Mouse (Mus musculus): ENCODE measurements at regions not wholly inside any gene's neighbourhood (a gene's known extent, or its start where the extent isn't known, plus 50 kb on each side); places are given as distances from the start of the nearest gene placed in this dataset.

DNA sequence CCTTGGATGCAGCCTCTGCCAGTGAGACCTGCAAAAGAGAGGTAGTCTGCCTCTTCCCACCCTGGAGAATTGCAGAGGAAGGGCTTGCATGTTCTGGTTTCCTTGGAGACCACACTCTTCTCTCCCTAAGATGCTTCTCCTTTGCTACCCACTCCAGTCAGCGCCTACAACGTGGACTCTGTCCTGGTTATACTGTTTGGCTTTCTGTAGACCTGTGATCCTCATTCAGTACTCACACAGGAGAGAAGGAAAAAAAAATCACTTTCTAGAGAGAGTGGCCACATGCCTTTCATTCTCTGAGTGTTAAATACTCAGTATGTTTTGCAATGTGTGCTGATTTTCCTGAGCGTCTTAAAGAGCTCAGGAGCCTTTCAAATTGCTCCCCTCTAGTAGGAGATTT, 372.0 kb upstream of the Tenm4 start:
- DNase-seq = no peak
- intact Hi-C loops (cut with DNase I; ENCODE audit: low total_unique reads) = no loop called here

DNA sequence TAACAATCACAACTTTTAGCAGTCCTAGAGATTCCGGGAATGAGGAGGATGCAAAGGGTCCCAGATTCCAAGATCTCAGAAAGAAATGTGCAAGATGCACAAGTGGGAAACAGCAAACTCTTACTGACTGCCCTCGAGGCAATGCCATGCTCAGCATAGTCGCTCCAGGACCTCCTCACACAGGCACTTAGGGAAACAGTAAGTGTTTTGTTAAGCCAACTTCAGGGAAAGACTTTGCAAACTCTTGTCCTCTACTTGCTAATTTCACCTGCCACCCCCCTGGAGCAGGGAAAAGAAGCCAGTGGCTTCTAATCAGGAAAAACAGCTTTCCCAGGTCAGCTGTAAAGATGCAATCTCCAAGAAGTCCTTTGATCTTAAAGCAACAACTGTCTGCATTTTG, 361.4 kb upstream of the Tenm4 start:
- DNase-seq = no peak
- intact Hi-C loops (cut with DNase I; ENCODE audit: low total_unique reads) = no loop called here

DNA sequence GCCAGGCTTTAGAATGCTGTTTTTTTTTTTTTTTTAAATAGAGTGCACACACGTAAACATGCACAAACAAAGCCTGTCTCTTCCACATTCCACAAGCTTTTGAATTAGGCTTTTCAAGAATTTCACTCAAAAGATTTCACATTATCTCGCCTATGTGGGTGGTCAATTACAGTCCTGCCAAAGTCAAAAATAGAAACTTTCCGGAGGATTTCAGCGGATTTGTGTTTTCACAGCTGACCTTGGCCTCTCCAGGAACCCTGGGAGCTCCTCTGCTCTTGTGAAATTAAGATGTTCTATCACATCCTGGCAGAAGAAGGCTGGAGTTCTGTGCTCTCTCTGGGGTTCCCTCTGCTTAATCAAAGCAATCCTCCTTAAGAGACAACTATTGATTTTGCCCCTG, 360.9 kb upstream of the Tenm4 start:
- intact Hi-C loops (cut with DNase I; ENCODE audit: low total_unique reads) = no loop called here
- DNase-seq = no peak

DNA sequence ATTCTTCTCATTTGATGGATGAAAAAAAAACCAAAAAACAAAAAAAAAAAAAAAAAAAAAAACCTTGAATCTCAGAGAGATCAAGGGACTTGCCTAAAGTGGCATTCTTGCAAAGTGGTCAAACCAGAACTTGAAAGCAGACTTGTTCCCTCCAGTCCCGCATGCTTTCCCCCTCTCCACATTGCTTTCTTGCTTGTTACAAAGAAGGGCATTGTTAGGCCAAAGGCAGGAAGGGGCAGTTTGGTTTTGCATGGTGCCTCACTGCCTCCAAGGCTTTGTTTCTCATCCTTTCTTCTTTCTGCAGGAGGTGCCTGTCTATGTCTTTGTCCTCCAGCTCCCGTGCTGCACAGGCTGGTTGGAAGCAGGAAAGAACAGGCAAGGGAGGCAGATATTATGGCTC, 356.2 kb upstream of the Tenm4 start:
- intact Hi-C loops (cut with DNase I; ENCODE audit: low total_unique reads) = no loop called here
- no peak for DNase-seq

DNA sequence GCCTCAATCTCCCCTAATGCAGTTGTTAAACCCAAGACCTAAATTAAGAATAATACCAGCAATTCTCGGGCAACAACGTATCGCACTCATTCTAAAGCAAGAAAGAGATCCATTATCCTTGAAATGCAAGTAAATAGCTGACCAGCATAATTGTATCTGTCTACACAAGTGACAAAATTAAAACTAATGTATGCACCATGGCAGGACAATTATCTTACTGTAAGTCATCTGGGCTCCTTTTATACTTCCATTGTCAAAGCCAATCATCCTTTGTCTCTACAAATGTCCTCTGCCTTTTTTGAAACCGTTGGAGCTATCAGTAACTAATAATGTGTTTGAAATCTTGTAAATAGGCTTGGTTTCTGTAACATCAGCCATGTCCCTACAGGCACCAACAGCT, 347.5 kb upstream of the Tenm4 start:
- intact Hi-C loops (cut with DNase I; ENCODE audit: low total_unique reads) = no loop called here
- no peak for DNase-seq

DNA sequence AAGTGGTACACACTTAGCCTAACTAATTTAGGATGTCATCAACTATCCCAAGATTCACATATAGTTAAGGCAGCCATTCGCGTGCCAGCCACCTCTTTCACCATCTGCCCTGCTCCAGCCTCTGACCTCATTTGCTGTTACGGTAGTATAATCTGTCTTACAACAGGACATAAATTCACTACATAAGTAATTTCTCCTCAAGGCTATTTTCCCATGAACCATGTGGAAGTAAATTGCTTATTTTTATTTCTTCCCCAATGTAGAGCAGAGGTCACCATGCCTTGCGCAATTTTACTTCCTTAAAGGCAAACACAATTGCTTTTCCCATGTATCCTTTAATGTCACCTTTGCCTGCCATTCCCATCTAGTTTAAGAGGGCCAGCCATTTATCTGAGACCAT, 341.2 kb upstream of the Tenm4 start:
- intact Hi-C loops (cut with DNase I; ENCODE audit: low total_unique reads) = no loop called here
- no peak for DNase-seq

DNA sequence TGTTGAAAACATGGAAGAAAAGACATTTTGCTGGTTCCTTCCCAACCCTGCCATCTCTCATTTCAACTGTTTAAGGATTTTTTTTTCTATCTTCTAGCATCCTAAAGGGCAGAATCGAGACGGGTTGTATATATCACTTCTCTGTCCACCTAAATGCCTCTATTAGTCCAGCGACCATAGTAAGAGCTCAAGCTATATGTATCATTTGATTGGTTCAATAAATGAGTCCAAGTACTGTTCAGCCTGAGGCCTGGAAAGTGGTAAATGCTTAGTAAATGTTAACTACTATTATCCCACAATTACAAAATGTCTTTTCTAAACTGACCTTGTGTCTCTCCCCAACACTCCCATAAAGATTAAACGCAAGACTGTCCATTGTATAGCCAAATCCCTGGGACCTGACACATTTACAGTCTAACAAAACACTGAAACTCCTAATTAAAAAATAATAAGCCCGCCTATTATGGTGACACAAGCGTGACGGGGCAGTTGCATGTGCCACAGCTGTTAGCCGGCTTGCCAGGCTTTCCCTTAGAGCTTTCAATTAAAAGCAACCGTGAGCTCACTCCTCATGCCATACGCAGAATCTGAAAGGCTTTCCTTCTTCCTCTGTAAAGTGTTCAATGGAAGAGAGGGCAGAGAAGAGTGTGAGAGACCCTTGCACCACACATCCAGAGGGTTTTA, 336.7 kb upstream of the Tenm4 start:
- intact Hi-C loops (cut with DNase I; ENCODE audit: low total_unique reads) = no loop called here
- DNase-seq = no peak

DNA sequence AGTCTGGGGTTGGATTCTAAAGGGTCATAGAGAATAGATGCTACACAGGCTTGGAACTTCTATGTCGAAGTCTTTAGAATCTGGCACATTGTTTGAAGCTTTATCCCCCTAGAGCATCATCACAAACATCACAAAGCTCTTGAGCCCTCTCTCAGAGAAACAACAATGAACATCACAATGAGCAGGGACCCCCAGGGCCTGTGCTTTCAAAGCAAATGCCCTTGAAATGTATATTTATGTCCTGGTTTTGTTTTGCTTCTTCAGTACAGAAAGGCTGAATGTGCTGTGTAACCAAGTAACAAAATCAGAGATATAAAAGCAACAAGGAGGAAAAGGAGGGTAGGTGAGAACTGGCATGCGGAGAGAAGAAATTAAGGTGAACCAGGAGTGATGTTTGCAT, 330.6 kb upstream of the Tenm4 start:
- intact Hi-C loops (cut with DNase I; ENCODE audit: low total_unique reads) = no loop called here
- no peak for DNase-seq

DNA sequence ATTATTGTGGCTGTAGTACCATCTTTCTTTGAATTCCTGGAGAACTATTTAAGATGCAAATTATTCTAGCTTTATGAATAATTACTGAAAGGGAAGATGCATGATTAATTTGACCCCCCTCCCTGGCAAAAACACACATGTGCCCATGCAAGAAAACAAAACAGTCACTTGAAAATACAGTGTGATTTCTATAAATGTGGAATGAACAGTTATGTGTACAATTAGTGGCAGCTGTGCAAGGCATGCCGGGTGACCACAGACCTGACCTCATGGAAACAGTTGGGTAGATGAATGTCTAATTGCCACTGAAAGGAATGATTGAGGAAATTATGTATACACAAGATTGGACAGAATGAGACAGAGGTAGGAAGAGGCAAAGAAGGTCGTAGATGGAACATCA, 321.2 kb upstream of the Tenm4 start:
- intact Hi-C loops (cut with DNase I; ENCODE audit: low total_unique reads) = no loop called here
- DNase-seq = no peak

DNA sequence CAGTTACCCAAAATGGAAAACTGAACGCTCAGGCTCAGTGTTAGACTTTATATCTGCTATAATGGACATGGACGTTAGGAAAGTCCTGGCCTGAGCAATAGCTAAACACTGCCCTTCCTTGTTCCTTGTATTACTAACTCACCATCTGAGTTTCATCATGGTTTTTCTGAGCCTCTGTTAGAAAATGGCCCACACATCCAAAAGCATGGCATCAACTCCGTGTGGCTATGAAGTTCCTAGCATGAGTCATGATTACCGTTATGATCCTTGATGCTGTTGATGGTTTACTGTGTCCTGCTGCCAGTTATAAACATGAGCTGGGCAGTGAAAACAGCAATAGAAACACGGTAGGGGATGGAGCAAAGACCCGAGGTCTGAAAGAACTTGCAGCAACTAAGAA, 318.4 kb upstream of the Tenm4 start:
- intact Hi-C loops (cut with DNase I; ENCODE audit: low total_unique reads) = no loop called here
- DNase-seq = no peak

DNA sequence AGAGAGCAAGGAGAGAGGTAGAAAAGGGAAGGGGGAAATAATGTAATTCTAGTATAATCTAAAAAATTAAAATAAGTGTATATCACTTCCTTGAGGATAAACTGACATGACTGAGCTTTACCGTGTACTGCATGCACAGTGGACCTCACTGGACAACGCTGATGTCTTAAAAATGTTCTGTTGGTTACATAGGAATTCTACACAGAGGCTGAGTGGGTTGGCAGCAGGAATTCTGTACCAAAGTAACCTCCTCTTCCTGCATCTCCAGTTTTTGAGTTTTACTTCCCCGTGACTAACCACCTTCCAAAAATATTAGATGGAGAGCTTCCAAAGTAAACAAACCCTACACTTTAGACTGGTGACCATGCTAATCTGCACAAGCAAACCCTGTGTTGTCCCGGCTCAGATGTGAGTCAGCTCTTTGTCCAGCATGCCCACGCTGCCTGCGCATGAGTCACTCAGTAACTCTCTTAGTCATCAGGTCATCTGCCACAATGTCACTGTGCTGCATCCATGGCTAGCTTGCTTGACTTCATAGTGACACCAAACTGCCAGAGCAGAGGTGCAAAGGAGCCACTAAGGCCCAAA, 317.7 kb upstream of the Tenm4 start:
- intact Hi-C loops (cut with DNase I; ENCODE audit: low total_unique reads) = no loop called here
- DNase-seq = peak; percentile 3

DNA sequence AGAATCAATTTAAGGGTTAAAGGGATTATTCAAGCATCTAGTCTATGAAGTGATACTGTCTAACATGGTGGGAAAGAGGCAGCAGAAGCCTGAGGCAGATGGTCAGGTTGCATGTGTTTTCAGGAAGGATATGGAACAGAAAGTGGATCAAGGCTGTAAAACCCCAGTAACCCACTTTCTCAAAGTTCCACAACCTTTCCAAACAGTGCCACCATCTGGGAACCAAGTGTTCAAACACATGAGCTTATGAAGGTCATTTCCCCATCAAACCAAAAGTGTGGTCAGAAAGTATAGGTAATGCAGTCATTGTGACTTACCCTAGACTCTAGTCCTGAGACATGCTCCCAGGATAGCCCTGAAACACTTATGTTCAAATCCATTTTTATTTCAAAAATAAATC, 312.8 kb upstream of the Tenm4 start:
- DNase-seq = no peak
- intact Hi-C loops (cut with DNase I; ENCODE audit: low total_unique reads) = no loop called here

DNA sequence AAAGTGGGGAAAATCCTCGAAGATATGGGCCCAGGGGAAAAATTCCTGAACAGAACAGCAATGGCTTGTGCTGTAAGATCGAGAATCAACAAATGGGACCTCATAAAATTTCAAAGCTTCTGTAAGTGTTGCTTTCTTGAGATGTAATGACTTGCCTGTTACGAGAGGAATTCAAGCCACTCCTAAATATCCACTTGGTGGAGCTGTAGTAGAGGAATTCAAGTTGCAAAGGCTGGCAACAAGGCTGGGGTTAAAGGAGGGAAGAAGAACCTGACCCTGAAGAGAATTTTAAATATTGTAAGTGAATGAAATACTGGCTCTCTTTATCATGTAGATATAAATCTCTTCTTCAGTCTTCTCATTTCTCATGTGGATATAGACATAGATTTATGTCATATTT, 306.8 kb upstream of the Tenm4 start:
- DNase-seq = no peak
- intact Hi-C loops (cut with DNase I; ENCODE audit: low total_unique reads) = no loop called here

DNA sequence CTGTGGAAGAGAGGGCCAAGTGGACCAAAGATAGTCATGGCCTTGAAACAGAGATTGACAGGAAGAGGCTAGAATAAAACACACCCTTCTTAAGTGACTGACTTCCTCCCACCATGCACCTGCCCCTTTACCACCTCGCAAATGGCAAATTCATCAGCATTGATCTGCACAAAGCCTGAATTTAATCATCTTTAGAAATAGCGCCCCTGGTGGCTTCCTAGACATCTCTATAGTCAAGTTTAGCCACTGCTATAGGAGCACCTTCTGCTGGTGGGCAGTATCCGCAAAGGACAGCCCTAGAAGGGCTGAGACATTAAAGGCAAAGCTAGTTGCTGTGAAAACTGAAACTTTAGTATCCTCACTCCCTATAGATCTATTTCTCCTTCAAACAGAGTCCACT, 305.8 kb upstream of the Tenm4 start:
- intact Hi-C loops (cut with DNase I; ENCODE audit: low total_unique reads) = no loop called here
- DNase-seq = no peak

DNA sequence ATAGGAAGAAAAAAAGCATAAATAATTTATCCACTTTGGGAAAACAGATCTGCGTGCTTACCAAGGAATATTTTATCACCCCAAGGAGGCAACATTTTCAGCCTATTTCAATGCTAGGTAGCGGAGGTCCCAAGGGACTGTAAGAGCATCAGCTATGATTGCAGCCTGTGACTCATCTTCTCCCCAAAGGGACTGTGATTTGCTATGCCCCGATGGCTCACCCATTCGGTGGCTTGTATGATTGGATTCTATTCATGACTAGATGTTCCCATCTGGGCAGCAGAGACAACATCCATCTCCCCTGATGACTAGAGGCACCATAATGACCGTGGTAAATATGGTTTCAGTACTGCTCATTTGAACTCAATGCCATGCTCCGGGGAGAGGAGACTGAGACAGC, 302.3 kb upstream of the Tenm4 start:
- DNase-seq = no peak

DNA sequence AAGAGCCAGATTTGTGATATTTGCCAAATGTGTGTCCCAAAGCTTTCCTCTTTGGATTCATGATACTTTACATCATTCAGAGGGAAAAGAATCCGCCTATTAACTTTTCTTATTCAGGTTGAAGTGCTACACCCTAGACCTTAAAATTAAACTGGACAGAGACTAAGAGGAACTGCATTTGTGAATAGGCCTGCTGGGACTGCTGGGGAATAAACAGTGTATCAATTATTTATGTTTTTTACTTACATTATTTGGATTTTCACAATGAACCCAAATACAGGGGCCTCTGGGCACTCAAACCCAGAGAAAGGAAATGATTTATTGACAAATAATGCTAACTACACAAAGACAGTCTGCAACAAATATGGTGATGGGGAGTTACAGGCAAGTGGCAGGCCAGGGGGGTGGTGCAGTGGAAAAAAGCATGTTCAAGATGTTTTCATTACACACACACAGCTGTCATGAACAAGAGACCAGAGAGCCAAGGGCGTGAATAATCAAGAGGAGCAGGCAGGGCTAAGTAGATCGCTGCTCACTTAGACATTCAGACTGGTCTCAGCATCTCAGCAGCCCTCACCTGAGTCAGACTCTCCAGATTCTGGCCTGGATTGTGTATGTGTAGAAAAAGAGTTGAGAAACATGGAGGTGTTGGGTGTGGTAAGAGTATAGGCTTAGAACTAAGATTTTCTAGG, 290.3 kb upstream of the Tenm4 start:
- DNase-seq = no peak
- intact Hi-C loops (cut with DNase I; ENCODE audit: low total_unique reads) = no loop called here

More for the DNA sequence above, 302.3 kb upstream of the Tenm4 start:
- intact Hi-C loops (cut with DNase I; ENCODE audit: low total_unique reads) = no loop called here

DNA sequence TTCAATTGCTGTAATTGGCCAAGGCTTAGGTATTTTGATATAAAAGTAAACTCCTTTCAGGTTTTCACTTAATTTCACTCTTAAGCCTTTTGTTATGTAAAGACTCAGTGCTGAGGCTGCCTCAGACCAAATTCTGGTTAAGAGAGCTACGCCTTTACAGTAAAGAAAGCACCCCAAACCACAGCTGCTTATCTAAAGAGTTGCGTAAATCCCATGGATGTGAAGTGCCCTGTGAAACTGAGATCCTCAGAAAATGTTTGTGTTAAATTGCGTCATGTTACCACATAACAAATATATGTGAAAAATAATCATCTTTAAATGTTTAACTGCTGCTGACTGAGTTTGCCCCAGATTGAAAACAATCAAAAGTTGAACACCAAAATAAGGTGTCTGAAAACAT, 269.5 kb upstream of the Tenm4 start:
- intact Hi-C loops (cut with DNase I; ENCODE audit: low total_unique reads) = no loop called here

DNA sequence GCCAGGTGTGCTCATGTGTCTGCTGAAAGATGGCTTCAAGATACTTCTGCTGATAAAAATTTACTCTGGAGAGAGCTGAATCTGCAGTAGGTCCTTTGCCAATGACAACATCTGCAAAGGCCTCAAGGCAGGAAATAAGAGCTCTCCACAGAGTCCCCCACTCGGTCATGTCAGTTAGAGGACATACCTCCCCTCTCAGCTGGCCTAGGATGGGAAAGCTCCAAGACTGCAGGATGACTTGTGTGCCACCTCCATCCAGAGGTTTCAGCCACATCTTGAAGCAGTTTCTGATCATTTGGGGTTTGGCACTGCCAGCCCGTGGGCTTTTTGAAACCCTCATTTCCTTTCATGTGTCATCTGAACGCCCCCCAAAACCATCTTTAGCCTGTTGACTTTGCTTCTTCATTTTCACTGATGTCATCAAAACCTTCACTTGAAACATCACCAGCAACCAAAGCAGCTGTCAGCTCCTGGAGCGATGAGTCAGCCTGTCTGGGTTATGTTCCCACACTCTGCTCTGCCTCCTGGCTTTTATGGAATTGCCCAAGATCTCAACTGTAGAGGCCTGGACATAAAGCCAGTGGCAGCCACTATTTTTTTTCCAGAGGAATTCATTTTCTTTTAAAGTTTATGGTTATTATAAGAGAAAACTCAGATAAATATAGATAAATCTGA, 256.5 kb upstream of the Tenm4 start:
- no peak for DNase-seq
- intact Hi-C loops (cut with DNase I; ENCODE audit: low total_unique reads) = no loop called here

More for the DNA sequence above, 269.5 kb upstream of the Tenm4 start:
- DNase-seq = no peak

DNA sequence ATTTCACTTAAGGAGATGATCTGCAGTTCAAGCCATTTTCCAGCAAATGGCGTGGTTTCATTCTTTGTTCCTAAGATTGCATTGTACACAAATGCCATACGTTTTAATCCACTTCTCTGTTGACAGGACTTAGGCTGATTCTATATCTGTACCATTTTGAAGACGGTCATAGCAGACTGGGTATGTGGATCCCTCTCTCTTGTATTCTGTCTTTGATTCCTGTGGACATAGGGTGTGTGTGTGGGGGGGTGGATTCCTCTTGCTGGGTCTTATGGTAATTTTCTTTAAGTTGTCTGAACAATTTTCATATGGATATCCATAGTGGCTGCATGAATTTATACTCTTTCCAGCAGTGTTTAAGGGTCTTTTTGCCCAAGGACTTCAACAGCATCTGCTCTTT, 251.1 kb upstream of the Tenm4 start:
- intact Hi-C loops (cut with DNase I; ENCODE audit: low total_unique reads) = no loop called here
- no peak for DNase-seq

DNA sequence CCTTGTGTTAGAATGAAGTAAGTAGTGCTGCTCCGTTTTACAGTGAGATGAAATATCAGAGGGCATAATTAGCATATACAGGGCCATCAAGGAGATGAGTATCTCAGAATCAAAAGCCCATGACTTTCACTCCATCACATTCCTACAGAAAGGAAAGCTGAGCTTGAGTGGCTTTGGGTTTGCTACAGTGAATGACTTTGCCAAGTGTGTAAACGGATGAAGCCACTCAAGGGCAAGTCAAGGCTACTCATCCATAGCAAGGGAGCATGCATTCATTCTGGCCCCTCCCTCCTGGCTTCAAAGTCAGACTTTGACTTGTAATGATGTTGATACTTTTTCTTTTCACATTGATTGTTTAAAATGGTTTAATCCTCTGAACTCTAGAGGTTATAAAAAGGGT, 246.2 kb upstream of the Tenm4 start:
- DNase-seq = no peak
- intact Hi-C loops (cut with DNase I; ENCODE audit: low total_unique reads) = no loop called here

Data from gastrocnemius, postnatal 14 days (tissue).